Mouse (Mus musculus) retina, adult 2 months (tissue): ENCODE data around the gene Slc45a3.

Experiments
- DNase-seq: peaks from one replicate; pipeline ENCODE4 v3.0.0-alpha.2; 2012; ENCODE audit warnings: low read depth, low spot score

Gene Slc45a3

GRCm38 (mm10) chr1:132026925-132027646, 64.3 kb downstream of the Slc45a3 start:
- no peak for DNase-seq

DNA sequence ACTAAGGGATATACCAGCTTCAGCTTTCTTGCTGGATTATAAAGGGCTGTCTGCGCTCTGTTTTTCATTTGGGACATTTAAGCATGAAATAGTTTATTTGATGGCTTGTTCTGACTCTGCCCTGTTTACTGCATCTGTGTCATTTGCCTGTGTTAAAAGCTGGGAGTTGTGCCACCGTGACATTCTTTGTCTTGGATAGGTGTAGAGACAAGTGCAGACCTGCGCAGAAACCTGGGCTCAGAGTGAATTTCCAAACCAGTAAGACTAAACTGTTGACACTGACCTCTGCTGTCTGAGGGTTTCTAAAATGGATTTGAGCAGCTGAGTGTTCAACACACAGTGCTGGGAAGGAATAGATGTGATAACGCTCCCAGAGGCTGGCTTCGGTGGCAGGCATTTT, 65.2 kb downstream of the Slc45a3 start:
- no peak for DNase-seq

GRCm38 (mm10) chr1:132028413-132028812, 65.6 kb downstream of the Slc45a3 start:
- DNase-seq, result no peak

- no peak for DNase-seq
These were observed 67.8 kb downstream of the Slc45a3 start for GRCm38 (mm10) chr1:132030574-132030973.

GRCm38 (mm10) chr1:132032172-132032571, 69.4 kb downstream of the Slc45a3 start:
- DNase-seq, result no peak
